Mouse (Mus musculus) hindlimb bud, embryonic 11.5 days (tissue): Measurements from ENCODE around the gene Vmn1r57.
"Not testable (repeated sequence)": the region's sequence is repeated elsewhere in the genome, so short reads cannot be mapped to it uniquely, and the experiment has no call there.

ENCODE experiments used
- DNase-seq: peaks from one replicate; pipeline ENCODE4 v3.0.0-alpha.2; 2012; ENCODE audit warnings: low read depth, low spot score; ENCODE audit errors: extremely low spot score

Gene Vmn1r57

DNA sequence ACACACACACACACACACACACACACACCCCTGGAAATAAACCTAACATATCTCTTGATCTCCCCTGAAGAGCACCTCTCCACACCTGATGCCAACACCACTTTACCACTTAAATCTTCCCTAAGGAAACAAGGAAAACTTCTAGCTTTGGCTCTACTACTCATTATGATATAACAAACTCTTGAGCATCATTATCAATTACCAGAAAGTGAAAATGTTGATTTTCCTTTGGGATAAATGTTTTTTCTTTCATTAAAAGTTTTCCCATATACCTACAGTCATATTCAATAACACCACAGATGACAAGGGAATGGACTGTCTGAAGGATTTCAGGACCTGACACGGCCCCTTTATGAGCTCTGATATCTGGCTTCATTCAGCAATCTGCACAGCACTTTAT is at the start of gene Vmn1r57:
TSS of gene Vmn1r57 (plus strand) at position 301 of the 400 bp plus-strand sequence.
- DNase-seq: not testable (repeated sequence)

DNA sequence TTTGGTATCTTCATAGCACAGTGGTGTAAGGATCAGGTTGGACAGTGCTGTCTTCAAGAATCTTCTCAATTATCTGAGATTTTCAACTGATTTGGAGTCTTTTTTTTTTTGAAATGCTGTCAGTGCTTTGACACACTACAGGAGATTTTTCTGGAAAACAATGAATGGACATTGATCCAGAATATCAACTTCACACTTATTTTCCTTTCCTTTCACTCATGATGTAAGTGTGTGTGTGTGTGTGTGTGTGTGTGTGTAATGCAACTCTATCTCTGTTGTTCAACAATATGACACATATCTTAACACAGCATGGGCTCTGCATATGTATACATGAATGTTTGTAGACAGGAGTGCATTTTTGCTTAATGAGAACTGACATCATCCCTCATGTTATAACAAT is 21.6 kb upstream of the Vmn1r57 start, which contains the start of gene Vmn1r56:
TSS of gene Vmn1r56 (minus strand) at position 101 of the 400 bp plus-strand sequence.
- not testable (repeated sequence) for DNase-seq

DNA sequence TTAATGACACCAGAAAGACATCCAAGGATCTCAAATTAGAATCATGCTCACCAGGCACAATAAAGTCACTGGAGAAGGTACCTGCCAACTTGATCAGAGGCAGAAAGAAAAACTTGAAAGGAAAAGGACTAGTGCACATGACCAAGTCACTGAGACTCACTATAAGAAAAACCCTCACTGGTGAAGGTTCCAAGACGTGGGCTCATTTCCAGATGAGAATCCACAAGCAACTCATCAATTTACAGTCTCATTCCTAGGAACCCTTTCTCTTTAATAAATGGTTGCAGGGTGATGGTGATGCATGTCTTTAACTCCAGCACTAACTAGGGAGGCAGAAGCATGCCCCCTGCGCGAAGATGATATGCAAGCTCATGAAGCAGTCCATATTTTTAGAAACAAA is 44.8 kb downstream of the Vmn1r57 start:
- DNase-seq: no peak
